Mouse (Mus musculus) ES-E14 (cell line): Measurements from ENCODE around the gene Slc38a10.

ENCODE experiments used
- HCFC1 ChIP-seq: IDR thresholded peaks from 2 replicates; pipeline ENCODE4 v1.6.1; 2012; ENCODE audit warnings: low read length, inconsistent platforms, borderline replicate concordance; ENCODE audit not compliant: insufficient read depth
- MAFK ChIP-seq: IDR thresholded peaks from 2 replicates; pipeline ENCODE4 v1.6.1; 2014; ENCODE audit warnings: mild to moderate bottlenecking, low read depth, low read length, inconsistent platforms; ENCODE audit not compliant: insufficient read depth
- ZC3H11A ChIP-seq: IDR thresholded peaks from 2 replicates; pipeline ENCODE4 v1.6.1; 2012; ENCODE audit warnings: low read depth, mild to moderate bottlenecking, inconsistent platforms, low read length, borderline replicate concordance

- TF ChIP-seq MAFK (no peak), ZC3H11A (no peak), HCFC1 (no peak)
Measured at GRCm38 (mm10) chr11:120139309-120139731, 11.8 kb downstream of the Slc38a10 start.
